Comparison of ENCODE assay signal across 10 mouse cellular contexts in the genomic region with DNA sequence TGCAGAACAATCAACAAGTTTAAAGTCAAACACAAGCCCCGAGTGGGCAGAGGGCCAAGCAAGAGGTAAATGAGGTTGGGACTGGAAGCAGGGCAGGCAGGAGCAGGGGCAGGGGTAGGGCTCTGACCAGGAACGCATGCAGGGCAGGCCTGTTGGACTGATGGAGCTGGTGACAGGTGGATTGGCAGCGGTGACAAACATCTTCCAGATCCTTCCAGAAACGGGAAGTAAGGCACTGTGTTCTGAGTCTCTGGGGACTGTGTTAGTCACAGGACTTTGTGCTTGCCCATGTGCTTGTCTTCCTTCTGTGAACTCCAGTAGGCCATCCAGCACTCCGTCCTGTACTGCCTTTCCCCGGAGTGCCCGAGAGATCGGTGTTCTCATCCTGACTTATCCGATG. TPM values are rescaled to one million over a fixed set of nuclear protein-coding genes. Genes with fewer than 3 reads are reported as not detected.
DNase-seq lines count a peak whose midpoint lies in the region; ATAC-seq and TF ChIP-seq lines count a peak whose summit lies in the region.
"Had no signal": no experiment of that assay in that cellular context is flagged by ENCODE, and none has a peak within 500 bp of the region (broad histone marks: within the 10 kb centered on the region; RNA-seq: fewer than 3 reads in every experiment).

No protein-coding gene starts in this region.

- no peak overlapping the region for H3K4me3 ChIP-seq in liver, adult 2 months (ENCODE audit: insufficient read depth, low read depth, low read length)
- H3K4me3 ChIP-seq in liver, embryonic 11.5 days (ENCODE audit: low read depth, low read length), result no peak overlapping the region
- H3K4me3 ChIP-seq in heart, embryonic 14.5 days (ENCODE audit: control insufficient read depth in 1 of 2, insufficient read depth in 1 of 2, low read depth in 1 of 2, low read length in 2 of 2), result no peak overlapping the region
- no peak overlapping the region for H3K4me3 ChIP-seq in midbrain, embryonic 16.5 days (ENCODE audit: low read depth, low read length)
- H3K4me3 ChIP-seq: gastrocnemius, adult 2 months had no signal

- no peak overlapping the region for H3K9ac ChIP-seq in liver, adult 2 months (ENCODE audit: low read depth, low read length)
- H3K9ac ChIP-seq in liver, embryonic 11.5 days (ENCODE audit: low read depth, low read length), result no peak overlapping the region
- no peak overlapping the region for H3K9ac ChIP-seq in heart, embryonic 14.5 days (ENCODE audit: low read length)
- no peak overlapping the region for H3K9ac ChIP-seq in midbrain, embryonic 16.5 days (ENCODE audit: low read depth, low read length)

- no peak for TF ChIP-seq POLR2A in liver, adult 2 months (IDR thresholded peaks at IDR 0.05; ENCODE audit: extremely low read depth, insufficient read depth, low read length)

- WGBS in liver, adult 2 months, result 72% methylated on average over 9 of the region's 9 CpGs
- WGBS in liver, embryonic 11.5 days, result 63% methylated on average over 9 of the region's 9 CpGs
- WGBS in heart, embryonic 14.5 days, result 12% methylated on average over 9 of the region's 9 CpGs
- 84% methylated on average over 9 of the region's 9 CpGs for WGBS in midbrain, embryonic 16.5 days

- TF ChIP-seq CTCF in liver, adult 2 months (IDR thresholded peaks at IDR 0.05; ENCODE audit: low read depth, low read length), result no peak

- no peaks in the 10 kb centered on the region for H3K36me3 ChIP-seq in liver, adult 2 months (ENCODE audit: control insufficient read depth, insufficient read depth, low read length)
- H3K36me3 ChIP-seq in liver, embryonic 11.5 days (ENCODE audit: control insufficient read depth, insufficient read depth, low read length), result no peaks in the 10 kb centered on the region
- H3K36me3 ChIP-seq in heart, embryonic 14.5 days (ENCODE audit: control insufficient read depth, insufficient read depth, low read length), result no peaks in the 10 kb centered on the region
- H3K36me3 ChIP-seq in midbrain, embryonic 16.5 days (ENCODE audit: control insufficient read depth, insufficient read depth, low read length), result no peaks in the 10 kb centered on the region

- H3K9me3 ChIP-seq in liver, embryonic 11.5 days (ENCODE audit: control insufficient read depth, low read length), result no peaks in the 10 kb centered on the region
- no peaks in the 10 kb centered on the region for H3K9me3 ChIP-seq in heart, embryonic 14.5 days (ENCODE audit: control insufficient read depth, low read length)
- no peaks in the 10 kb centered on the region for H3K9me3 ChIP-seq in midbrain, embryonic 16.5 days (replicated peaks; ENCODE audit: control insufficient read depth, low read length, poor library complexity, severe bottlenecking)

- no peaks in the 10 kb centered on the region for H3K4me1 ChIP-seq in liver, adult 2 months (ENCODE audit: control insufficient read depth, insufficient read depth, low read length)
- H3K4me1 ChIP-seq in liver, embryonic 11.5 days (replicated peaks; ENCODE audit: control insufficient read depth, insufficient read depth, low read length), result no peaks in the 10 kb centered on the region
- peaks cover 16 to 17% of the 10 kb centered on the region in 2 experiments for H3K4me1 ChIP-seq in heart, embryonic 14.5 days (ENCODE audit: control insufficient read depth in 2 of 2, insufficient read depth in 2 of 2, low read length in 2 of 2)
- H3K4me1 ChIP-seq in midbrain, embryonic 16.5 days (ENCODE audit: control insufficient read depth, insufficient read depth, low read length), result no peaks in the 10 kb centered on the region

- H3K4me2 ChIP-seq in liver, embryonic 11.5 days, result no peak overlapping the region
- no peak overlapping the region for H3K4me2 ChIP-seq in heart, embryonic 14.5 days (ENCODE audit: low read length)
- no peak overlapping the region for H3K4me2 ChIP-seq in midbrain, embryonic 16.5 days (ENCODE audit: low read length)

- no peak overlapping the region for H3K27ac ChIP-seq in liver, adult 2 months (replicated peaks; ENCODE audit: insufficient read depth, low read depth, low read length)
- no peak overlapping the region for H3K27ac ChIP-seq in liver, embryonic 11.5 days (ENCODE audit: low read depth, low read length)
- peak overlapping the region; percentile 52 to 70 for H3K27ac ChIP-seq in heart, embryonic 14.5 days (replicated peaks in 1 of 2; ENCODE audit: control insufficient read depth in 1 of 2, insufficient read depth in 1 of 2, low read depth in 2 of 2, low read length in 2 of 2)
- no peak overlapping the region for H3K27ac ChIP-seq in midbrain, embryonic 16.5 days (ENCODE audit: low read length)
- H3K27ac ChIP-seq: gastrocnemius, adult 2 months had no signal

- DNase-seq in liver, adult 2 months (ENCODE audit: extremely low read depth, low read depth, low spot score), result peak; percentile 30
- no peak for DNase-seq in liver, embryonic 11.5 days (ENCODE audit: low spot score)
- DNase-seq in adipocyte (ENCODE audit: low spot score), result peak; percentile 47
- DNase-seq in urinary bladder, postnatal 36 days (ENCODE audit: low spot score in 2 of 2), result no peak
- DNase-seq: gastrocnemius, adult 2 months; left cerebral cortex, postnatal 4 days had no signal

- no peaks in the 10 kb centered on the region for H3K79me2 ChIP-seq in liver, adult 2 months (ENCODE audit: control insufficient read depth, insufficient read depth, low read length)

- no peaks in the 10 kb centered on the region for H3K27me3 ChIP-seq in liver, adult 2 months (ENCODE audit: control insufficient read depth, insufficient read depth, low read length)
- no peaks in the 10 kb centered on the region for H3K27me3 ChIP-seq in liver, embryonic 11.5 days (replicated peaks; ENCODE audit: control insufficient read depth, insufficient read depth, low read length)
- H3K27me3 ChIP-seq in heart, embryonic 14.5 days (ENCODE audit: control insufficient read depth, insufficient read depth, low read length), result peaks cover 2% of the 10 kb centered on the region; the same call in 1 of the 2 replicates
- H3K27me3 ChIP-seq in midbrain, embryonic 16.5 days (ENCODE audit: control insufficient read depth, insufficient read depth, low read depth, low read length), result no peaks in the 10 kb centered on the region

- ATAC-seq in liver, embryonic 11.5 days (replicated peaks; ENCODE audit: low FRiP score), result no peak
- ATAC-seq in heart, embryonic 14.5 days (ENCODE audit: insufficient number of reproducible peaks, insufficient read depth, low FRiP score, low read depth), result peak; percentile 72
- ATAC-seq in neutrophil, adult 5-6 weeks (ENCODE audit: extremely low read depth, insufficient number of reproducible peaks, low FRiP score, poor library complexity, severe bottlenecking), result peak; percentile 71; the same call in 1 of the 2 replicates
- no peak for ATAC-seq in midbrain, embryonic 16.5 days
- ATAC-seq: hindbrain, embryonic 16.5 days had no signal

RNA-seq across cellular contexts. Expression of gene Aup1, which starts 9.6 kb away (rescaled TPM):
- total RNA-seq in liver, adult 2 months (2014; rRNA removed), result 109 and 114 TPM in 2 replicates
- 593 and 598 TPM in 2 replicates for polyA plus RNA-seq in liver, adult 2 months (2012; rRNA removed)
- 220 and 230 TPM in 2 replicates for polyA plus RNA-seq in liver, embryonic 11.5 days (2014; fragmentation: Nextera tagmentation; extraction: Ambion mirVana)
- 87.8 and 95.5 TPM in 2 replicates for polyA plus RNA-seq in heart, embryonic 14.5 days (2014; fragmentation: Nextera tagmentation; extraction: Ambion mirVana)
- total RNA-seq in neutrophil, adult 5-6 weeks (2017), result 221 and 242 TPM in 2 replicates
- 176 and 184 TPM in 2 replicates for polyA plus RNA-seq in midbrain, embryonic 16.5 days (2015; fragmentation: Nextera tagmentation; extraction: Ambion mirVana)

RNA-seq across cellular contexts. Expression of gene Htra2, which starts 10.3 kb away (rescaled TPM):
- total RNA-seq in liver, adult 2 months (2014; rRNA removed), result 14.0 and 17.5 TPM in 2 replicates
- 23.3 and 24.1 TPM in 2 replicates for polyA plus RNA-seq in liver, adult 2 months (2012; rRNA removed)
- polyA plus RNA-seq in liver, embryonic 11.5 days (2014; fragmentation: Nextera tagmentation; extraction: Ambion mirVana), result 102 and 103 TPM in 2 replicates
- polyA plus RNA-seq in heart, embryonic 14.5 days (2014; fragmentation: Nextera tagmentation; extraction: Ambion mirVana), result 42.8 and 47.6 TPM in 2 replicates
- 33.3 and 36.1 TPM in 2 replicates for total RNA-seq in neutrophil, adult 5-6 weeks (2017)
- polyA plus RNA-seq in midbrain, embryonic 16.5 days (2015; fragmentation: Nextera tagmentation; extraction: Ambion mirVana), result 76.1 and 87.8 TPM in 2 replicates

RNA-seq across cellular contexts. Expression of gene Loxl3, which starts 10.8 kb away (rescaled TPM):
- 1.2 and 1.3 TPM in 2 replicates for total RNA-seq in liver, adult 2 months (2014; rRNA removed)
- polyA plus RNA-seq in liver, adult 2 months (2012; rRNA removed), result 0.85 and 1.1 TPM in 2 replicates
- 5.0 and 6.2 TPM in 2 replicates for polyA plus RNA-seq in liver, embryonic 11.5 days (2014; fragmentation: Nextera tagmentation; extraction: Ambion mirVana)
- 3.8 and 6.2 TPM in 2 replicates for polyA plus RNA-seq in heart, embryonic 14.5 days (2014; fragmentation: Nextera tagmentation; extraction: Ambion mirVana)
- 0.47 and 0.74 TPM in 2 replicates for total RNA-seq in neutrophil, adult 5-6 weeks (2017)
- polyA plus RNA-seq in midbrain, embryonic 16.5 days (2015; fragmentation: Nextera tagmentation; extraction: Ambion mirVana), result 5.1 and 7.5 TPM in 2 replicates

RNA-seq across cellular contexts. Expression of gene Dok1, which starts 11.5 kb away (rescaled TPM):
- total RNA-seq in liver, adult 2 months (2014; rRNA removed), result 1.2 and 2.2 TPM in 2 replicates
- 1.3 and 1.4 TPM in 2 replicates for polyA plus RNA-seq in liver, adult 2 months (2012; rRNA removed)
- 12.6 and 17.2 TPM in 2 replicates for polyA plus RNA-seq in liver, embryonic 11.5 days (2014; fragmentation: Nextera tagmentation; extraction: Ambion mirVana)
- 4.3 and 6.4 TPM in 2 replicates for polyA plus RNA-seq in heart, embryonic 14.5 days (2014; fragmentation: Nextera tagmentation; extraction: Ambion mirVana)
- total RNA-seq in neutrophil, adult 5-6 weeks (2017), result 20.7 and 25.4 TPM in 2 replicates
- polyA plus RNA-seq in midbrain, embryonic 16.5 days (2015; fragmentation: Nextera tagmentation; extraction: Ambion mirVana), result 1.7 and 1.8 TPM in 2 replicates

RNA-seq across cellular contexts. Expression of gene Dqx1, which starts 12.9 kb away (rescaled TPM):
- total RNA-seq in liver, adult 2 months (2014; rRNA removed), result 7.4 and 7.5 TPM in 2 replicates
- polyA plus RNA-seq in liver, adult 2 months (2012; rRNA removed), result 8.1 and 9.6 TPM in 2 replicates
- polyA plus RNA-seq in liver, embryonic 11.5 days (2014; fragmentation: Nextera tagmentation; extraction: Ambion mirVana), result 6.1 and 6.2 TPM in 2 replicates
- 0.38 and 0.46 TPM in 2 replicates for polyA plus RNA-seq in heart, embryonic 14.5 days (2014; fragmentation: Nextera tagmentation; extraction: Ambion mirVana)
- total RNA-seq in neutrophil, adult 5-6 weeks (2017), result 2.5 and 4.3 TPM in 2 replicates
- polyA plus RNA-seq in midbrain, embryonic 16.5 days (2015; fragmentation: Nextera tagmentation; extraction: Ambion mirVana), result 0.30 and 0.37 TPM in 2 replicates

Comparison
In these comparisons a context has a peak if more than half of its experiments do, and no peak if none do; other contexts are left out.
1. DNase-seq: peak in liver, adult 2 months (single experiment) and adipocyte (single experiment); none in liver, embryonic 11.5 days (single experiment) and urinary bladder, postnatal 36 days (0 of 2).
2. H3K27ac ChIP-seq: peak in heart, embryonic 14.5 days (2 of 2); none in liver, adult 2 months (single experiment), liver, embryonic 11.5 days (single experiment) and midbrain, embryonic 16.5 days (single experiment).
3. ATAC-seq: peak in heart, embryonic 14.5 days (single experiment) and neutrophil, adult 5-6 weeks (single experiment); none in liver, embryonic 11.5 days (single experiment) and midbrain, embryonic 16.5 days (single experiment).